Mouse (Mus musculus): ENCODE data around the gene Spata16.

Gene Spata16

DNA sequence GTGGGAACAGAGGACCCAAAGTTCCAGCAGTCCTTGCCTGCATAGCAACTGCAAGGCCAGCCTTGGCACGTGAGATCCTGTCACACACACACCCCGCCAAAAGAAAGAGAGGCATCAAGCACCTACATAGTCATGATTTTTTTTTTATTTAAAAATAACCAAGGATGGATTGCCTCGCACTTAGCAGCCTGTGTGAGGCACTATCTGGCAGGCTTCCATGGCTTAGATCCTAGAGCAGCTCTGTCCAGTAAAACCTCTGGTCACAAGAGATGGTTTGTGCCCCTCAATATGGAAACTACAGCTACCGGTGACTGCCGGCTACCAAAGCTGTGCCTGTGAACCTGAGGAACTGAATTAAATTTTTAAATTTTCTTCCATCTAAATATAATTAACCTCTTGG is 195.5 kb downstream of the Spata16 start:
- DNase-seq: no peak

- DNase-seq: no peak
Measured at GRCm38 (mm10) chr3:26834178-26835050, 197.0 kb downstream of the Spata16 start.

- no peak for DNase-seq
Measured at GRCm38 (mm10) chr3:26835051-26835755, 197.8 kb downstream of the Spata16 start.

- DNase-seq: no peak
Measured at GRCm38 (mm10) chr3:26845041-26845440, 207.6 kb downstream of the Spata16 start.

GRCm38 (mm10) chr3:26847935-26848334 is 210.5 kb downstream of the Spata16 start:
- no peak for DNase-seq

DNA sequence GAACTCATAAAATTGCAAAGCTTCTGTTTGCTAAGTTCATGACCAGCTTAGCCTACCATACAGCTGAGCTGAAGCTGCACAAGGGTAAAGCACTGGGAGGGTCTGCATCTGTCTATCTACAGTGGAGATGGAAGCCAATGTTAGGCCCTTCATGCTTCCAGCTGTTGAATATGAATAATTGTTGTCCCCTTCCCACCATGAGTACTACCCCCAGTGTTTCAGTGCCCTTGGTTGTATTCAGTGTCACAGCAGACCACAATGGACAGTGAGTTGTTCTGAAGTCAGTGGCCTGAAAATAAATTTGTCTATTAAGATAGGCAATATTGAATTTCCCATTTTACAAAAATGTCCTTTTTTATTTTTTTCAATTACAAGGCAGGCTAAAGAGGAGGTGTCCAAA is 212.8 kb downstream of the Spata16 start:
- DNase-seq: no peak

DNA sequence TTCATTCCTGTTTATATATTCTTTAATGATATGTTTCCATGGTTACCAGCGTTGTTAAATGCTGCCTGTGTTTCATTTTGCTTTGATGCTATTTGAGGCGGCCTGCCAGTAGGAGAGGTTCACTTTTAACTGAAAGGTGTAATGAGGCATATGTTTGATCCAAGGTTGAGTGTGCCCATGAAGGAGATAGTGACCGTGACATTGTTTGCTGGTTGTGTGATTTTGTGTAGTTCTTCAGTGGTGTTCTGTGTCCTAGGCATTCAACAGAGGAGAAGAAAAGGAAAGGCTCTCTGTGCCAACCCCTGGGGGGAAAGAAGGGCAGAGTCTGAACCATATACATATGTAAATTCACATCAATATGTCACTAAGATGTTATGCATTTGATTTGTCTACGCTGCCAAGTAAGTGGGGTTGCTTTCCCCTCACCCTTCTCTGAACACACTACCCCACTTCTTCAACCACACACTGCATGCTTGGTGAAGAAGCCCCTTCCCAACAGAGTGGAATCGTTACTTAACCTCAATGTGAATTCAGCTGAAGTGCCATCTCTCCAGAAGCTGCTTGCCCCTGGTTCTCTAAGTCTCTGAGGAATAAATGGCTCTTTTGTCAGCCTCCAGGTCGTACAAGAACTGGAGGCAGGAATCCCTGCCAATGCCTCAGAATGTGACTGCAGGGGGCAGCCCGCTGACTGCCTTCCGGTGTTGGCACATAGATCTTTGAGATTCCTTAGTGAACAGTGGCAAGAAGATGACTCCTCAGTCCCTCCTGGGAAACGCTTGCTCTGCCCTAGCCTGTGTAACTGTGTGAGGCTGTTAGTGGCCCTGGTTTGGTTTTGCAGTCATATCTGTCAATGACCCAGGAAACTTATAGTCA is 213.5 kb downstream of the Spata16 start:
- no peak for DNase-seq

GRCm38 (mm10) chr3:26853557-26853956 is 216.1 kb downstream of the Spata16 start:
- no peak for DNase-seq

DNA sequence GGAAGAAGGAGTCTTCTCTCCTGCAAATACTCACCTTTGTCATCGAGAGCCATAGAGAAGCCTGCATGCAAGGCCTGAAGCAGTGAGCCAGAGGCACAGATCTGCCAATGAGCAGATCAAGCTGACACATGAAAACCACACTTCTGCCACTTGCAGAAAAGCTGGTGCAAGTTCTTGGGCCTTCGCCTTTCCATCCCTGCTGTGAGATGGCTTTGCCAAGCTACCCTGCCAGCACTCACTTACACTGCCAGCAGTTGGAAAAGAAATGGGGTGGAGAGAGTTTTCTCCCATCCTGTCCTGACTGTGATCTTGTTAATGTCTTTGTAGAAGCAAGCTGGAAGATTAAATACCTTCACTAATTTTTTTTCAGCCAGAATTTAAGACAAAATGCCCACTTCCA is 237.3 kb downstream of the Spata16 start:
- no peak for DNase-seq

DNA sequence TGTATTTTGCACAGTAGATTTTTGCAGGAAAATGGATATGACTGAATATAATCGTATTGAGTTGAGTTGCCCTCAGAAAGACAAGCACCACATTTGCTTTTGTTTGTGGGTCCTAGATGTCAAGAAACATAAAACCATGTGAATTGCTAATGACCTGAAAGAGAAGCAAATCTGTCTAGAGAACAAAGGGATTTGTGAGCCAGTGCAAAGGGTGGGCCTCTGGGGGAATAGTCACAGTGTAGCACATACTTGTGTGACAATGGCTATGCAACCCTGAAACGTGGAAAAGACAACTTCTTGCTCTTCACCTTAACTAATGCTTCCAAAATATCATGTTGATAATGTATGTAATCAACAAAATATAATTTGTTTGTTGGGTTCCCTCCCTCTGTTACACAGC is 239.9 kb downstream of the Spata16 start:
- no peak for DNase-seq

GRCm38 (mm10) chr3:26916607-26917006 is 279.2 kb downstream of the Spata16 start:
- no peak for DNase-seq

DNA sequence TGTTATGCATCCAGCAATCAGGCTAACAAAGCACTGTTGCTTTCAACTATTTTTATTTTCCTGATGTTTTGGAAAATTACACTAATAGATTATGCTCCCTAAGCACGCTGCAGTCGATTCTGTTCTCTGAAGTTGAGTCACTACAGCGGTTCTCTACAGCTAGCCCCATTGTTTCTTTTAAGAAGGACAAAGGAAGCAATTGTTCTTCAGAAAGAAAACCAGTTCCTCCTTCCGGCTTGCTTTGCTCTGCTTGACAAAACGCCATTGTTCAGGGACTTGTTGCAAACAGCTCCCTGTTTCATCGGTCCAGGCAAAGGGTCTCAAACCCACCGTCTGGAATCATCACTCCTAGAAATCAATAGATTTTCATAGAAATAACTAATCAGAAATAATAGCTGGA is 283.6 kb downstream of the Spata16 start:
- DNase-seq: no peak

DNA sequence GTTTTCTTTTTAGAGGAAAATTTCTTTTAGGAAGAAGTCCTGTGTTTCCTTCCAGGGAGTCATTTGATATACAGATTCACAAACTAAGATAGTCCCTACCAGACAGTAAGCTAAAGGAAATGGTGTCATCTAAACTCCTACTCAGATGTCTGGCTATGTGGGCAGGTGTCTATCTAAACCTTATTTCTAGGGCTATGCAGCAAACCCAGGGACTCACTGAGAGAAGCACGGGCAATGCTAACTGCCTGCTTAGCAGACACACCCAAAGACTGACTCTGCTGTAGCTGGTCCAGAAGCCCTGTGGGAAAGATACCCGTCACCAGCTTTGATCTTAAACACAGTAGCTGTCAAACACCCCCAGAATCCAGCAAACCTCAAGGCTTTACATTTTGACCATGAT is 284.2 kb downstream of the Spata16 start:
- no peak for DNase-seq

DNA sequence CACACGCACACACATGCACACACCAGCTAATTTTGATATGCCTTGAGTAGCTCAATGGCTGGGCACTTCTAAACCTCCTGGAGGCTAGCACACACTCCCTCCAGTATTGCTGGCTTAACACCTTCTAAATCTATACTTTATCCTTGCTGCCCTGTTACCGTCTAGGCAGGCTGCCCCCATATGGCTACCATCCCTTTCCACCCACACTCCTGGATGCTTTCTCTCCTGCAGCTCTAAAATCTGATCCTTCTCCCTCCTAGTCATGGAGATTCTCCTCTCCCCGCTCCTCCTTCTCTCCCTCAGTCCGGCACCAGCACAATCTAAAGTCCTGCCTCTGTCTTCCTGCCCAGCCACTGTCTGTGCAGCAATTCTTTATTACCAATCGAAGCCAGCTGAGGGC is 286.0 kb downstream of the Spata16 start:
- DNase-seq: no peak

- no peak for DNase-seq
Measured at GRCm38 (mm10) chr3:26924212-26924611, 286.8 kb downstream of the Spata16 start.

- DNase-seq: no peak
Measured at GRCm38 (mm10) chr3:26933079-26933478, 295.7 kb downstream of the Spata16 start.

GRCm38 (mm10) chr3:26936897-26937590 is 299.6 kb downstream of the Spata16 start:
- DNase-seq: no peak

DNA sequence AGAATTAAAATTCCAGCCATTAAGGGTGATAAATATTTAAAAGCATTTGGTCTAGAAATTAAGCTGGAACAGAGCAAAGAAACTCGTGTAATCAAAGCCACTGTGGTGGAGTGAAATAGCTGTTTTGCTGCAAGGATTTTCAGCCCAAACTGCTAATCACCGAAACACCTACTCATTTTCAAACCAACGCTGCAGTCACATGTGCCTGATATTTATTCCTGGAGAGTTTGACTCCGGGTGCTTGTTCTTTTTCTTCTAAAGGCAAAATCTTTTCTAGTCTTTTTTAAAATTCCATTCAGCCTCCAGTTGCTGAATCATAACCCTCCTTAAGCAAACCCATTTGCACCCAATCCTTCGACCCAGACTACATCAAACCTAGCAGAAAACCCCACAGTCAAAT is 329.4 kb downstream of the Spata16 start:
- DNase-seq: no peak

DNA sequence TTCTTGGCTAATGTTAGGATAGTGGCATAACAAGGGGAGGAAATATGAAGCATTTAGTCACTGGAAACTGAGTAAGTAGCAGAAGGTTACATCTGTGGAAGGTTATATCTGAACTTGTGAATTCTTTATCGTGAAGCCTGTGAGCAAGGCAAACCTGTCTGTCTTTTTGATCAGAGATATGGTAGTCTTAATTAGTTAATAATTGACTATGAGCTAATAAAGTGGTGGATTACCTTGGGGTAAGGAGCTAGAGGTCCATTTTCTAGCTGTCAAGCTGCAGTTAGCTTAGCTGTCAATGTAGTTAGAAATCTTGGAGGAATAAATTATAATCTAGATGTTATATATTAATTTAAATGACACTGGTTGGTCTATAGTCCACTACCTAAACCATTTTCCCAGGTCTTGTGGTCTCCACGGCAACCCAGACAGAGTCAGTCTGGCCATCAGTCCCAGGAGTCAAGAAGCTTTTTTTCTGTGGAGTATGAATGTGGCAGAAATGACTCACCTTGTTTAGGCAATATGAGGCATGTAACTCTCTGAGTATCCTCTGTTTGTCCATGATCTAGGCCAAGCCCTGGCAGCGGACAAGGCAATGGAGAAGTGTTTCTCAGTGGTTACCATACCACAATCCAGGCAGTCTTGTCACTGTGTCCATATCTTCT is 331.6 kb downstream of the Spata16 start:
- DNase-seq: no peak

DNA sequence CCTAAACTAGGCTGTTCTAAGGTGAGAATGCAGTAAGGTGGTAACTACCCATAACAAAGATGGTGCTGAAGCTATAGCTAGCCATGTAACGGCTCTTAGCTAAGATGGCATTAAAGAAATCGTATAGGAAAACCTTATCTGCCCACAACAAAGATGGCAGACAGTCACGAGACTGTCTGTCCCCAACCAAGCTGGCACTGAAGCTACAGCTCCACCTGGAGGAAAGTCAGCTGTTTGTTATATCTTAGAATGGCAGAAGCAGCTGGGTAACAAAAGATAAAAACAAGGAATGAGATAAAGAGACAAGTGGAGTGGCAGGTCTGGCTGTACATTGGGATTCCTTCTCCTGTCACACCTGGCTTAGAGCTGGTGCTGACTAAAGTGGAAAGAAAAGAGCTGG is 333.1 kb downstream of the Spata16 start:
- DNase-seq: no peak

- DNase-seq: peak; percentile 44
Measured at GRCm38 (mm10) chr3:26971276-26971675, 333.9 kb downstream of the Spata16 start.

DNA sequence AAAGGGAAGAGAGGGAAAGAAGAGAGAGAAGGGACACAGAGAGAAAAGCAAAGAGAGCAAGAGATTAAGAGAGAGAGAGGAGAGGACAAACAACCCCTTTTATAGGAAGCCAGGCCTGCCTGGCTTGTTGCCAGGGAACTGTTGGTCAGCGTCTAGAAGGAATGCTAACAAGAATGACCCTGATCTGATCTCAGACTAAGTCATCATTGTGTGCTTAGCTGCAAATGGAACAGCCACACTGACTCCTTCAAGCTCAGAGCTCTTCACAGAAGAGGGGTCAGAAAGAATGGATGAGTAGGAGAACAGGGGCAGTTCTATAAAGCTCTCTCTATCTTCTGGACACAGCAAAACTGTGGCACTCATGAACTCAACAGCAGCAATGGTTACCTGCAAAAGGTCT is 334.7 kb downstream of the Spata16 start:
- no peak for DNase-seq

Measured in kidney, adult 11 months (tissue).